Mouse (Mus musculus) thymus, postnatal 14 days (tissue): ENCODE measurements around the gene Kif3b.
A peak's percentile ranks its signal among the peaks of the same experiment; 100 is the strongest.

ENCODE experiments used
- DNase-seq: peaks from one replicate; pipeline ENCODE4 v3.0.0; 2021

Gene Kif3b

DNA sequence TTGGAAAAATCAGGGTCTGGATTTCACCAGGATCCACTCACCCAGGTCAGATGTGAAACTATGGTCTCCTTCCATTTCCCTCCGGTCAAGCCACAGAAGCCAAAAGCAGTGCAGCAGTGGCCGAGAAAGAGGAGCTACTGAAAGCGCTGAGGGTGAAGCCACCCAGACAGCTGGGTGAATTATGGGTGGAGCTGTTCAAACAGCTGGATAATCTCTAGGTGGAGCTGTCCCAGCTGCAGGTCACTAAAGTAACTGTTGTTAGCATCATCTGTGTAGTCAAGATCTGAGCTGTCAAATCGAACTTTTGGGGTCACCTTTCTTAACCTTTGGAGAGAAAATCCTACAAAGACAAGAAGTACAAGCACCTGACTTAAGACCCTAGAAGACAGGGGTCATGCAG is 7.2 kb downstream of the Kif3b start:
- no peak for DNase-seq

DNA sequence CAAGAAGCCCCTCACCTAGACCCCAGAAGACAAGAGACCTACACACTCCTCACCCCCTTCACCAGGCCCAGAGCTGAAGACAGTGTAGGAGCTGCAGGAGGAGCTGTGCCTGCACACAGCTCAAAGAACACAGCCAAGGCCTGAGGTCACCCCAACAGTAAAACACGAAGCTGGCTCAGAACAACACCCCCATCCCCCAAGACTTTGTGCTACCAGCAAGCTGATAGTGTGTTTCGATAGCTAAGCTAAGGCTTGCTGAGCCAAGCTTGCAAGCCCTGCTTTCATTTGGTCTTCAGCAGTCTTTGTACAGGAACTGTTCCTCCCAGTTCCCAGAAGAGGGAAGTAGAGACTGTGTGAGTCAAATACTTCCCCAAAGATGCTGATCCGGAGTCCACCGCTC is 7.7 kb downstream of the Kif3b start:
- no peak for DNase-seq

DNA sequence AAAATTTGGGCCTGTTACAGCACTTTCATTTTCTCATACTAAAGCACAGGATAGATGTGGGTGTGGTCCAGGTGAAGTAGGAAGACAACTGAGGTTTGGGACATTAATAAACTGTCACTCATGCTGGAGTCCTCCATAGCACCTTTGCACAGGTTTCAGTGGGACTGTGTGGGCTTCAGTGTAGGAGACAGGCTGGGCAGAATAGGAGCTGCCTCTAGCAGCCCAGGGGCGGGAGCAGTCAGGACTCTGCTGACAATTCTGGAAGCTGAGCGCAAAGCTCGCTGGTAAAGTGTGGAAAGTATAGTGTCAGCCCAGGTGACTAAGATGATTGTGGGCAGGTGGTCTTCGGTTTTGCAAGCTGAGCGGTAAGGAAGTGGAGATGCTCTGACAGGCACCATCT is 9.9 kb downstream of the Kif3b start:
- DNase-seq = no peak

DNA sequence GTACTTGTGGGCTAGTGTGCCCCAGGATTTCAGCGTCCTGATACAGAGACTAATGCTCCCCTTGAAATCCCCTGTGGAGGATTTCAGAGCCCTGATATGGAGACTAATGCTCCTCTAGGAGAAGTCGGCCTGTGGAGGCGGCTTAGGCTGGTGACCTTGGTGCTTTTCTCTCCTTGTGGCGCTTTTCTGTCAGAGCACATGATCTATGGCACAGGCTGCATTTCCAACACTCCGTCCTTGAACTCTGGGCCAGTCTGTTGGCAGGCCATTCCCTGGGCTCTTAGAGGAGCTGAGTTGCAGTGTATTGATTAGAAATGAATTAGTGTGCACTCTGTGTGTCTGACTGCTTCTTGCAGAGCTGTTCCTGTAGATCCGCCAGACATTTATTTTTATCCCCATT is 14.0 kb downstream of the Kif3b start:
- DNase-seq = no peak

DNA sequence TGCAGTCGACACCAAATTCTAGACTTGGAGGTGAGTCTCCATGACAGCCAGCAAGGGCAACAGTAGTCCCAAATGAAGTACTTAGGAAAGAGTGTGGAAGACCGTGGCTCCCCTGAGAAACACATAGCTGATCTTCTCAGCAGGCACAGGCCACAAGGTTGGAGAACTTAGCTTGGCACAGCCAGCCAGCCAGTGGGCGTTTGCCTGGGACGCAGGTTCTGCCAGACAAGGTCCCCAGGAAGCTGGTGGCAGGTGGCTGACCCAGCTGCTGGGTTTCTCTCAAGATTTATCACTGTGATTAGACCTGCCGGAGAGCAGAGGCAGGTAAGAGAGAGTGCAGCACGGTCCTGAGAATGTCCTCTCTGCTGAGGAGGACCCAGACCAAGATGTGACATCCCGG is 17.4 kb downstream of the Kif3b start:
- DNase-seq = no peak

DNA sequence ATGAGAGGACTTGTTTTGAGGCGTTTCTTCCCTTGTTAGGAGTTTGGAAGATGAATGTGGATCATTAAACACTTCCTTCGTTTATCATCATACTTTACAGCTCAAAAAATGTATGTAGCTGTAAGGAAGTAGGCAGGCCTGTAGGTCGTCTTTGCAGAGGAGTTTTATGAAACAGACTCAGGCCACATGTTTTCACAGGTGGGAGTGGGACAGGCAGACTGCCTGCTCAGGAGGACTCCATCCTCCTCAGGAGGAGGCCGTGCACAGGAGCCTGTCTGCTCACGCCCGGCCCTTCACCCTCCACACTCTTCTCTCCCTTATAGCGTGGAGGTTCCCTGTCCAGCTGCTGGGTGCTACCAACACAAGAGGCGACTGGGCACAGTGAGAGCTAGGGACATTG is 17.9 kb downstream of the Kif3b start:
- DNase-seq = no peak

DNA sequence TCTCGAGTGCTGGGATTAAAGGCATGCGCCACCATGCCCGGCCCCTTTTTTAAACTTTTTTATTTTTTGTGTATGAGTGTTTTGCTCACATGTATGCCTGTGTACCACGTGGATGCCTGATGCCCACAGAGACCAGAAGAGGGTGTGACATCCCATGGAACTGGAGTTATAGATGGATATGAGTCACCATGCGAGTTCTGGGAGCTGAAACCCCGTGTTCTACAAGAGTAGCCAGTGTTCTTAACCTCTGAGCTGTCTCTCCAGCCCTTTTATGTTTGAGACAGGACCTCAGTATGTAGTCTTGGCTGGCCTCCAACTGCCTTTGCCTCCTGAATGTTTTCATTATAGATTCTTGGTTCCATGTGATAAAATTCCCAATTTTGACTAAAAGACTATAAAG is 19.0 kb downstream of the Kif3b start:
- DNase-seq = no peak

DNA sequence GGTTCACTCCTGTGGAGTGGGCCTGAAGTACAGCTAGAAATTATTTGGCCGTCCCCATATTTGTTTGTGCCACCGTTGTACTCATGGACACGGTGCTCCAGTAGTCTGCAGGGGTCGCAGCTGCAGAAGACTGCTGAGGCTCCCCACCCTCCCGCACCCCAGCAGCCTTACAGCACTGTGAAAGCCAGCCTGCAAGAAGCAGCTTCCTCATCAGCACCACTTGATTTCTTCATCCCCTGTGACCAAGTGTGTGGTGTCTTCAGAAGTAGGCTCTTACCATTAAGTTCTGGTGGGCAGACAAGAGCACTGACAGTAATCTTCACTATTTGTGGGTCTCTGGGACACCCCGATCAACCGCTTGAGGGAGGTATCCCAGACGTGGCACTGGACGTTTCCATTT is 21.7 kb downstream of the Kif3b start:
- DNase-seq = no peak

DNA sequence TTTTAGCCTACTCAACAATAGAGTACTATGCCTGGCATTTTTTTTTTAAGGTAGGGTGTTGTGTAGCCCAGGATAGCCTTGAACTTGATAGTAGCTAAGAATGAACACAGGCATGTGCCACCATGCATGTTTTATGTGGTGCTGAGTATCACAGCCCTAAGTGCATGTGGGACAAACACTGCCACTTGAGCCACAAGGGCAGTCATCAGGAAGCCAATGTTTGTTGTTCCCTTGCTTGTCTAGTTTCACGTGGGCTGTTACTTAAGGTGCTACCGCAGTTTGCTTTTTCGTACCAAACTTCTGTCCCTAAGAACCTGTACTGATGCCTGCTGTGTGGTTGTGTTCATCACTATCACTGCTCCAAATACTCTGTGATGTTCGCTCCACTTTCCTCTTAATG is 27.2 kb downstream of the Kif3b start:
- no peak for DNase-seq

DNA sequence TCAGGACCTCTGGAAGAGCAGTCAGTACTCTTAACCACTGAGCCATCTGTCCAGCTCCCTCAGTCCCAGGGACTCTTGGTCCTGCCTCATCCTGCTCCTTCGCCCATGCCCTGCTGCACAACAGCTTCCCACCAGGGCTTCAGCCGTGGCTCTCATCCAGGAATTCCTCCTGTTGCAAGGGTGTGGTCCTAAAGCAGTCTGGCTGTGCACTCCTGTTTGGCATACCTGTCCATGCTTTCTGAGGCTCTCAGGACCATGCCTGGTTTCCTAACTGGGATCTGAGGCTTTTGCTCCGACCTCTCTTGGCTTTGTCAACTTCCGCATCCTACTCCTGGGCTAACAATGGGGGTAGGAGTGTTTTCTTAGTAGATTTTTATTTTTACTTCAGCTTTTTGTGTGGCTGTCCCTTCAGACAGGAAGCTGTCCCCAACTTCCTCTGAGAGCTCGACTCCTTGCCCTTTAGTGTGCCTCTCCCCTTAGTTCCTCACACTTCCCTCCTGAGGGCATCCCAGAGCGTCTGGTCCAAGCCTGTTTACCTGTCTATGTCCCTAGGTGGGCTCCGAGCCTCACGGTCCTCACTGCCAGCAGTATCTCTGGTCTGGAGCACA is 27.9 kb downstream of the Kif3b start:
- DNase-seq = no peak

DNA sequence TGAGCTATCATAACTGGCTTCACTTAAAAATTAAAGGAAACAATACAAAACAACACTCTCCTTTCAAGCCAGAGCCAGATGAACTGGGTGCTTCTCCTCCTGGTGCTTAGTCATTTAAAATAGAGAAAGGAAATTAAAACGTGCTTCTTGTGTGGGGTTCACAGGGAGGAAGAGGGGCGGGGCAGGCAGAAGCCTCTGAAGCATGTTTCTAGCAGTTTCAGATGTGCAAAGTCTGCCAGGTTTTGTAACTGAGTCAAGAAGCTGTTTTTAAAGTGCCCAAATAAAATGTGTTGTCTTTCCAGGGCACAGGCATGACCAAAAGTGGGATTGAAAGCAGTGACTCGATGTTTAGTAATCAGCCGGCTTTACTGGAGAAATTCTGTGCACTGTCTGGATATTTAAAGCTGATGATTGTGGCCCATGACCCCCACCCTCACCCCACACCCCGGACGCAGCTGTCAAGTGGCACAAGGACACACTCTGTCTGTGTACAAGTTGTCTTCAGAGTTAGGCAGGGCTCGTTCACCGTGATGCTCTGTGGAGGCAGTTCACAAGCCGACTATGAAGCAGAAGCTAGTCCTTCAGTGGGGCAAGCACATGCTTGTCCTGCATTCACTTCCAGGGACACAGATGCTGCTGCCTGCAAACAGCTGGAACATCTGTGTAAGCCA is 34.6 kb downstream of the Kif3b start:
- DNase-seq = peak; percentile 53

DNA sequence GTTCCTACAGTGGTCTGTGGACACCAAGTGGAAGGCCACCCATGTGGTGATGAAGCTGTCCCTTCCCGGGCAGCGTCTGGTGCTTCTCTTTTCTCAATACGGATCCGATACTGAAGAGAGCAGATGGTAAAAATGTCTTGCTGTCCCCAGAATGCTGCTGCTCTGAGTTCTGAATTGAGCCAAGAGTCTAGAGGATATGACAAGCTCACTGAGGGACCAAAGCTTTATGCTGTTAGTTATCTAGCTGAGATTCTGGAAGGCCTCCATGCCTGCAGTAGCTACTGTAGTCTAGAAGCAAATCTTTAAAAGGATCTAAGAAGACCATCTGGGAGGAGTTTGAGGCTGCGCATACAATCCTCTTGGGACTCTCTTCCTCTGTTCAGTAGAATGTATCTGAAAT is 41.1 kb downstream of the Kif3b start:
- DNase-seq = no peak

DNA sequence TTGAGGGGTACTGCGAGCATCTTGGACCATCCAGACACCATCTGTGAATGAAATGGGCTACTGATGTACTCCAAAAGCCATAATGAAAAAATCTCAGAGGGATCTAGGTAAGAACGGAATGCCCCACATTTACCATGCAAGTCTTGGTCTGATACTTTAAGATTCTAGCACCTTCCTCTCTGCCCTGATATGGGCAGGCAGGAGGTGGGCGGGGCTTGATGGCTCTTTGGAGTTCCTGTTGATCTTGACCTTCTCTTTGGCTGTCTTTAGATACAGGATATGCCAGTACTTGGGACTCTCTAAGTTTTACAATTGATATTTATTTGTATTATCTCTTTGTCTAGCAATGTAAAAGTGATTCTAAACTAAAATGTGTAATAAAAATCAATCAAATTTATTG is 41.8 kb downstream of the Kif3b start:
- peak; percentile 66 for DNase-seq

DNA sequence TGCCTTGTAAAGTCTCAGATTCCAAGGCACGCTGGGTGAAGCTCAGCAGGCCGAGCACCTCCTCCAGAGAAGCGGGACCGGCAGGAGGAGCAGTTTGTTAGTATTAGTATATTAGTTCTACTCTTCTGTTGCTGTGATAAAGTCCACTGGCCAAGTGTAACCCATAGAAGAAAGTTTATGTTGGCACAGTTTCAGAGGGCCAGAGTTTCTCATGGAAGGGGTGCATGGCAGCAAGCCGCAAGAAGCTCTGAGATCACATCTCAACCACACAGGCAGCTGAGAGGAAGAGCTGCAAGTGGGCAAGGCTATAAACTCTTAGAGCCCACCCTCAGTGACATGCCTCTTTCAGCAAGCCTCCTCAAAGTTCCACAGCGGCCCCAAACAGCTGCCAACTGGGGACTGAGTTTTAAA is 42.6 kb downstream of the Kif3b start:
- peak; percentile 66 for DNase-seq

DNA sequence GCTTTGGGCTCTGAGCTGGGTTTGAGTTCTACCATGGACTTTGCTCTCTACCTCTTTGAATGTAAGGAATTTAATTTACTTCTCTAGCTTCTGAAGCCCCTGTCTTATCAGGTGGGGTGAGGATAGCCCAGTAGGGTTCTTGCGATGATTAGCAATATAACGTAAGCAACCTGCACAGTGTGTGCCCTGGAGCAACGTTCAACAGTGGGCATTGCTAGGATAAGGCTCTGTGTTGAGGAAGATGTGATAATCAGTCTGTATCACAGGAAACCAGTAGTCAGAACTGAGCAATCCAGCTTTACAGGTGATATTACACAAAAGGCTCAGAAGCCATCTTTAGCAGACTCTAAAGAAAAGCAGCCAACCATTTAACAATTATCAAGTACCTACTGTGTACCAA is 43.1 kb downstream of the Kif3b start:
- DNase-seq = no peak

DNA sequence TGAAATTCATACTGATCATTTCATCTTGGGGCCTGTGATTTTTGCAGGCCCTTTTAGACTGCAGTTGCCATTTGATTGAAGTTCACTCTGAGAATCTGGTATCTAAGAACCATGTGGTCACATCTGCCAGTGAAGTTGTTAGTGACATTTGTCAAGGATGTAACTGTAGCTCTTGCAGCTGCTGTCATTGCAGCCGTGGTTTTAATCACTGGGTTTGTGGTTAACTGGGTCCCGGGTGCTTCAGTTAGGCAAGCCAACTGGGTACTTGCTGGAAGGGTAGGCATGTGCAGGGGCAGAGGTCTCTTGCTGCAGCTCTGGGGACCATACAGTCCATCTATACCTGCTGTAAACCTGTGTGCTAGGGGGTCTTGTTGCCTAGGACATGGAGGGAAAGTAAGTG is 44.9 kb downstream of the Kif3b start:
- peak; percentile 75 for DNase-seq

DNA sequence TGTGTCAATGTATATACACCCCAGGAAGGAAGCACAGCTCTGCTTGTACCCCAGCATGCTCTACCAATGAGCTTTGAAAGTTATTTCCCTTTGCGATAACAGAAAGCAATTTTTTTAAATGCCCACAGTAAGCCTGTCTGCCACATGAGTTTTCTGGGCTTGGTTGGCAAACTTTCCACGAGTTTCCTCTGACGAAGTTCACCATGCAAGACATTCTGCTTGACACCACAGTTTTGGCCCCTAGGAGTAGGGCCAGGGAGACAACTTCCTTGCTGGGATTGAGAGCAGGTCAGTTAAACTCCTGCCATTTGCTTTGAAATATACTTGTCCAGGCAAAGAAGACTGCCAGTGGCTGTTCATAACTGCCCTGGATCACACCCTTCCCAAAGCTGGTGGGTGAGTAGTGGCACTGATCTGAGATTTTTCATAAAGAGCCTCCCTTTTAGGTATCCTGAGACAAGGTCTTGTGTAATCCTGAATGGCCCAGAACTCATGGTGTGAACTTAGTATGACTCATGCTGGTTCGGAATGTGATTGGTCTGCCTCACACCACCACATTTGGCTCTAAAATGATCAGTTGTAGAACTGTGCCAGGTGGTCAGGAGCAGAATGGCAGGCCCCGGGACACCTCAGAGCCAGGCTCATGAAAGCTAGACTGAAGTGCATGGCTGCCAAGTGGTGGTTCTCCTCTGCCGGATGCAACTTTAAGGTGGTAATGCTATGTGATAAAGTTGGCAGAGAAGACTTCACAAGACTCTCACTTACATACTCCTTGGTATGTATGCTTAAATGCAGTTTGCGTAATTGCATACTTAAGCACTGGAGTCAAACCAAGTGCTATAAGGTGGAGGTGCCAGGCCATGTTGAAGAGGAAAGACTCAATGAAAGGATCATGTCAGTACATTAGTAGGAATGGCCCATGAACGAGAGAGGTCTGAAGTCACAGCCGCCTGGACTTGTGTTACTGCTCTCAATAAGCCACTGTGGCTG is 47.4 kb downstream of the Kif3b start:
- DNase-seq = no peak

DNA sequence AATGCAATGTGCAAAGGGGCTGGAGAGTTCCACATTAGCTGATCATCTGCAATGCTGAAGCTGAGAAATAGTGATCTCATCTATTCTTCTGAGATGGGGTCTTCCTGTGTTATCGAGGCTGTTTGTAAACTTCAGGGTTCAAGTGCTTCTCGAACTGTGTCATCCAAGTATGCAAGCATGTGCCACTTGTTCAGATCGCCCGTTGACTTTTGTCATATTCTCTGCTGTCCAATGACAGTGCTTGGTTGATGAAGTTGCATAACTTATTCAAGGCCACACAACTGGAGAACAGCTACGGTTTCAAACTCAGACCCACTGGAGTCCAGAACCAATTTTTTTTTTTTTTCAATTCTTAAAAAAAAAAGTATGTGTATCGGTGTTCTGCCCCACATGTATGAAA is 51.0 kb downstream of the Kif3b start:
- no peak for DNase-seq

DNA sequence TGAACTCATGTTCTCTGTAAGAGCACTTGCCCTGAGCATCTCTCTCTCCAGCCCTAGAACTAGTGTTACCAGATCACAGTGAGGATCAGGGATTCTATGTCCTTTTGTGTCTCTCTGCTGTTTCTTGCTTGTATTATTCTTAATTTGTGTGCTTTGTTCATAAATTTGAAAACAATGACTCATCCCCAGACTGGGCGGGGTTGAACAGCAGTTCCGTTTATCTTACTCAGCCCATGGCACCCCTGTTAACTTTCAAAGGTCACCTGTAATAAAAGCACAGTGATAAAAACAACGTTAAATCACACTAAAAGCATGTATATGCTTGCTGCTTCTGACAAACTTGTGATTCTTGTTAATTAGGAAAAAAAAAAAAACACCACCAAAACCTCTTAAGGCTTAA is 51.4 kb downstream of the Kif3b start:
- no peak for DNase-seq

DNA sequence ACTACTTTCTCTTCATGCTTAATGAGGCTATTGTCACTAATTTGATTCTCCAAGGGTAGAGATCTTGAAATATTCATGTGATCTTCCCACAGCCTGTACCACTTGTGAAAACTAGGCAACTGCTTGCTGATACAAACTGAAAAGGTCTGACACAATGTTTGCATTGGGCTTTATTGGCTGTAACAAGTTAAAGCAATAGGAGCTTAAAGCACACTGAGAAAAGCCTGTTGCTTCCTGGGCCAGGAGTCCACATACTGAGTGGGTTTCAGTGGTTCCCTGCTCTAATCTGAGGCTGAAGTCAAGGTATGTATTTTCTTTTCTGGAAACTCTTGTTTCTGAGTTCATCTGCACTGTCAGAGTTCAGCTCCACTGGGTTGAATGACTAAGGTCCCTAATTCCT is 52.0 kb downstream of the Kif3b start:
- DNase-seq = no peak

DNA sequence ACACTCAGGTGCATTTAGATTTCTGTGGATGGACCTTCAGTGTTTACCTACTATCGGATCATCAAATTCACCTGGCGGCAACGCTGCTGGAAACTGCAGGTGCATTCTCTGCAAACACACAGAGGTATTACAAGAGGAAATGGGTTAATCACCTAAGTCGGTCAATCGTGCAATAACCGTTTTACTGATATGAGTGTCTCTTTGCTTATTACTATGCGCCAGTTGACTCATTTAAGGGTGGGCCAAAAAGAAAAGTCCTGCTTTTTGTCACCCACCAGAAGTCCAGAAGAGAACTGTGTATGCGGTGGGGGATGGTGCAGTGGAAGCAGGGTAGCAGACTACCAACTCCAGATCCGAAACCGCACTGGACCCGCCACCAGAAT is 53.8 kb downstream of the Kif3b start:
- DNase-seq = peak; percentile 32

DNA sequence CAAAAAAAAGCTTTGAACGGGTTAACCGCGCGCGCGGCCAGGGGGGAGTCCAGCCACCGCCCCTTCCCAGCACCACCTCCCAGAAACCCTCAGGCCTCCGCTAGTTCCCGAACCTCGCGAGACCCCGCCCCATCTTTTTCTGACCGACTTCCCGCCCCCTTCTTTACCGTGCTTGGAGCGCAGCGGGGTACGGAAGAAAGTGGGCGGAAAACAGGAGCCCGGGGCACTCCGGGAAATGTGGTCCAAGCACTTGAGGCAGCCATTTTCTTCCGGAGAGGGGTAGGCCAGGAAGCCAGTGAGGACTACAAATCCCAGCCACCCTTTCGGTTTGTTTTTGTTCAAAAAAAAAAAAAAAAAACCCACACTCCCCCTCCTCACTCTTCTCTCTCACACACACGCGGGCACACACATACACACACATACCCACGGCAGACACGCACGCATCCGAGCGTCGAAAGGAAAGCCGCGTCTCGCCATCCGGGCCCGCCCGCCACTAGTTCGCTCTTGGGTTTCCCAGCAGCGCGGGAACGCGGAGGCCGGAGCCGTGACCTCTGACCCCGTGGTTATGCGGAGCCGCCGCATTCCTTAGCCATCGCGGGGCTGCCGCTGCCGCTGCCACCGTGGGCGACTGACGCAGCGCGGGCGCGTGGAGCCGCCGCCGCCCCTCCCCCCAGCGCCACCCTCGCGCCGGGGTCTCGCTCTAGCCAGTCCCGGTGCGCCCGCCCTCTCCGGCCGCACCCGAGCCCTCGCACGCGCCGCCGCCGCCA is 54.4 kb downstream of the Kif3b start, which contains the start of gene Asxl1:
Gene Asxl1, plus strand, starts transcription at position 376 of the 767 bp plus-strand sequence.
- peak; percentile 97 for DNase-seq
